ENCODE assay signal across 8 mouse cellular contexts in the genomic region with DNA sequence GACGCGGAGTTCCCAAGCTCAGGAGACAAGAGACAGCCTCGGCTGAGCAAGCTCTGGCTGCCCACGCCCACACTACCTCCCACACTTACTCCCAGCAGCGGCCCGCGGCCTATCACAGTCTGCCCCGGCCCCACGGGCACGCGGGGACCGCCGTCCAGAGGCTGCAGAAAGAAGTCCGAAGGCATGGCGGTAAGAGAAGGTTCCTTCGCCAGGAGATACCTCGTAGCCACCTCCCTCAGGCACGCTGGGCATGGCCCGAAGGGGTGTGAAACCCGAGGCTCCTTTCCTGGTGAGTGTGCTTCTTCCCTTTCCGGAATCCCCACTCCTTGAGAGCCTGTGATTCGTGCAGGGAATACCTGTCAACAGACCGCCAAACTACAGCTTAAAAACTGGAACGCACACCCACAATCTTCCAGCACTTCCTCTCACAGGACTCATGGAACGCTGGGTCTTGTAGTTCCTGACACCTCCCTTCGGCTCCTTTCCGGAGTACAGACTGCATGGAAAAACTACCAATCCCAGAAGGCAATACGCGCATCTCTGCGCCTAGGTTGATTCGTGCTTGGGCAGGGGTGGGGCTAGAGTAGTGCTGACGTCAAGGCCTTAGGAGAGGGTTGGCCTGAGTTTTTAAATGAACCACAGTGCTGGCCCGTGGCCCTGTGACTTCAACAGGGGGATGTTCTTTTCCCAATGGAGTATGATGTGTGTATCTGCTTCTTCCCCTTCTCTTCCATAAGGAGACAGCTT. TPM values are rescaled to one million over a fixed set of nuclear protein-coding genes. Genes with fewer than 3 reads are reported as not detected.
DNase-seq lines count a peak whose midpoint lies in the region; ATAC-seq and TF ChIP-seq lines count a peak whose summit lies in the region.

A gene (minus strand): TSS at position 423 of the 747 bp plus-strand sequence.

- intact Hi-C loops in heart, adult 2 months (cut with DNase I), result loop anchor here (5.0 kb wide), 1 partner anchor 275 kb away; no protein-coding TSS in a partner anchor

- no peaks in the 10 kb centered on the region for H3K36me3 ChIP-seq in embryonic facial prominence, embryonic 14.5 days (ENCODE audit: control insufficient read depth, insufficient read depth, low read length)
- 0 out of 2 replicates have a peak, but pooled peaks cover 3% of the 10 kb centered on the region for H3K36me3 ChIP-seq in heart, adult 2 months (ENCODE audit: control insufficient read depth, insufficient read depth, low read length)
- H3K36me3 ChIP-seq in limb, embryonic 13.5 days, result no peaks in the 10 kb centered on the region; the same call in 1 of the 2 replicates
- no peaks in the 10 kb centered on the region for H3K36me3 ChIP-seq in midbrain, embryonic 16.5 days (ENCODE audit: control insufficient read depth, insufficient read depth, low read length)

- no peaks in the 10 kb centered on the region for H3K9me3 ChIP-seq in embryonic facial prominence, embryonic 14.5 days (ENCODE audit: control insufficient read depth, low read length)
- no peaks in the 10 kb centered on the region for H3K9me3 ChIP-seq in limb, embryonic 13.5 days
- no peaks in the 10 kb centered on the region for H3K9me3 ChIP-seq in midbrain, embryonic 16.5 days (replicated peaks; ENCODE audit: control insufficient read depth, low read length, poor library complexity, severe bottlenecking)

- peak within 1 kb of the TSS; percentile 64 for H3K4me3 ChIP-seq in embryonic facial prominence, embryonic 14.5 days (ENCODE audit: low read depth, low read length)
- peak within 1 kb of the TSS; percentile 61 for H3K4me3 ChIP-seq in heart, adult 2 months
- peak within 1 kb of the TSS; percentile 89 for H3K4me3 ChIP-seq in limb, embryonic 13.5 days
- peak within 1 kb of the TSS; percentile 72 for H3K4me3 ChIP-seq in midbrain, embryonic 16.5 days (ENCODE audit: low read depth, low read length)

- ATAC-seq in embryonic facial prominence, embryonic 14.5 days (ENCODE audit: low read depth), result peak; percentile 100
- peak; percentile 100 for ATAC-seq in limb, embryonic 13.5 days (ENCODE audit: low FRiP score, low read depth)
- ATAC-seq in midbrain, embryonic 16.5 days, result peak; percentile 100

- WGBS in embryonic facial prominence, embryonic 14.5 days, result under 1% methylated on average over 33 of the region's 33 CpGs
- under 1% methylated on average over 33 of the region's 33 CpGs for WGBS in heart, adult 2 months
- WGBS in limb, embryonic 13.5 days, result 0% methylated on average over 33 of the region's 33 CpGs
- WGBS in midbrain, embryonic 16.5 days, result under 1% methylated on average over 33 of the region's 33 CpGs

- DNase-seq in 3T3-L1 (ENCODE audit: low read depth, low spot score), result peak; percentile 100
- peak; percentile 26 to 71 for DNase-seq in adrenal gland, postnatal 4 days (ENCODE audit: low spot score in 2 of 2)
- DNase-seq in embryonic facial prominence, embryonic 14.5 days (ENCODE audit: low spot score), result peak; percentile 100
- peak; percentile 83 to 92 for DNase-seq in heart, adult 2 months
- DNase-seq in kidney, adult 8-10 months, result peak; percentile 93 to 96
- DNase-seq in spleen, postnatal 10 days (ENCODE audit: low spot score in 2 of 2), result peak; percentile 76 to 92

- peaks cover 14% of the 10 kb centered on the region for H3K4me1 ChIP-seq in embryonic facial prominence, embryonic 14.5 days (ENCODE audit: control insufficient read depth, insufficient read depth, low read length)
- H3K4me1 ChIP-seq in heart, adult 2 months (ENCODE audit: control insufficient read depth, insufficient read depth, low read length), result peaks cover 1% of the 10 kb centered on the region
- H3K4me1 ChIP-seq in limb, embryonic 13.5 days, result peaks cover 15% of the 10 kb centered on the region
- peaks cover 12% of the 10 kb centered on the region for H3K4me1 ChIP-seq in midbrain, embryonic 16.5 days (ENCODE audit: control insufficient read depth, insufficient read depth, low read length)

- H3K79me2 ChIP-seq in heart, adult 2 months (replicated peaks; ENCODE audit: control insufficient read depth, insufficient read depth, low read length), result no peaks in the 10 kb centered on the region

- TF ChIP-seq EP300 in heart, adult 2 months (IDR thresholded peaks at IDR 0.05; ENCODE audit: insufficient read depth, low read depth, low read length), result peak; percentile 87; the same call in 1 of the 2 replicates

- peak within 1 kb of the TSS; percentile 68 for H3K9ac ChIP-seq in embryonic facial prominence, embryonic 14.5 days (ENCODE audit: low read depth, low read length)
- H3K9ac ChIP-seq in heart, adult 2 months (ENCODE audit: low read depth, low read length), result peak within 1 kb of the TSS; percentile 68
- peak within 1 kb of the TSS; percentile 80 for H3K9ac ChIP-seq in limb, embryonic 13.5 days
- H3K9ac ChIP-seq in midbrain, embryonic 16.5 days (ENCODE audit: low read depth, low read length), result peak within 1 kb of the TSS; percentile 74

- no peaks in the 10 kb centered on the region for H3K27me3 ChIP-seq in embryonic facial prominence, embryonic 14.5 days (replicated peaks; ENCODE audit: control insufficient read depth, insufficient read depth, low read length)
- no peaks in the 10 kb centered on the region for H3K27me3 ChIP-seq in heart, adult 2 months (ENCODE audit: control insufficient read depth, insufficient read depth, low read length)
- no peaks in the 10 kb centered on the region for H3K27me3 ChIP-seq in limb, embryonic 13.5 days
- no peaks in the 10 kb centered on the region for H3K27me3 ChIP-seq in midbrain, embryonic 16.5 days (ENCODE audit: control insufficient read depth, insufficient read depth, low read depth, low read length)

- peak within 1 kb of the TSS; percentile 73 for H3K4me2 ChIP-seq in embryonic facial prominence, embryonic 14.5 days (ENCODE audit: low read depth, low read length)
- peak within 1 kb of the TSS; percentile 93 for H3K4me2 ChIP-seq in limb, embryonic 13.5 days (replicated peaks)
- H3K4me2 ChIP-seq in midbrain, embryonic 16.5 days (ENCODE audit: low read length), result peak within 1 kb of the TSS; percentile 89

- no peak for TF ChIP-seq CTCF in heart, adult 2 months (IDR thresholded peaks at IDR 0.05)

- peak within 1 kb of the TSS; percentile 65 for H3K27ac ChIP-seq in embryonic facial prominence, embryonic 14.5 days (replicated peaks; ENCODE audit: low read depth, low read length)
- peak within 1 kb of the TSS; percentile 77 for H3K27ac ChIP-seq in heart, adult 2 months
- peak within 1 kb of the TSS; percentile 65 for H3K27ac ChIP-seq in limb, embryonic 13.5 days
- peak within 1 kb of the TSS; percentile 58 for H3K27ac ChIP-seq in midbrain, embryonic 16.5 days (ENCODE audit: low read length)

- TF ChIP-seq POLR2A in heart, adult 2 months (IDR thresholded peaks at IDR 0.05; ENCODE audit: insufficient read depth, low read depth, low read length), result 0 out of 2 replicates have a peak, but pooled peaks have one; percentile 51

RNA-seq across cellular contexts. Expression of the gene that starts here (rescaled TPM):
- total RNA-seq in adrenal gland, postnatal 4 days (2021), result 1 to 10 TPM; 9.4 TPM
- polyA plus RNA-seq in embryonic facial prominence, embryonic 14.5 days (2014; fragmentation: Nextera tagmentation; extraction: Ambion mirVana), result 11.8 and 15.6 TPM in 2 replicates
- 1 to 10 TPM; 2.1 to 2.6 TPM for total RNA-seq in heart, adult 2 months (2021)
- 1.4 and 2.1 TPM in 2 replicates for polyA plus RNA-seq in heart, adult 2 months (2012; rRNA removed)
- polyA plus RNA-seq in limb, embryonic 13.5 days (2015; fragmentation: Nextera tagmentation; extraction: Ambion mirVana), result 13.4 and 15.4 TPM in 2 replicates
- 7.1 and 7.7 TPM in 2 replicates for polyA plus RNA-seq in midbrain, embryonic 16.5 days (2015; fragmentation: Nextera tagmentation; extraction: Ambion mirVana)

Comparison
In these comparisons a context has a peak if more than half of its experiments do, and no peak if none do; other contexts are left out.
1. Peak in every context shown above with its lines: DNase-seq, ATAC-seq, H3K4me3 ChIP-seq and H3K27ac ChIP-seq.
2. DNase-seq: peak in every context shown above with its lines; median percentile 100 in 3T3-L1; 100 in embryonic facial prominence, embryonic 14.5 days; 94 in kidney, adult 8-10 months; 88 in heart, adult 2 months; 84 in spleen, postnatal 10 days; 48 in adrenal gland, postnatal 4 days.